Mouse (Mus musculus) liver, embryonic 13.5 days (tissue): ENCODE data around the gene Slc26a9. TPM values are rescaled to one million over a fixed set of nuclear protein-coding genes. Genes with fewer than 3 reads are reported as not detected.
A peak's percentile ranks its signal among the peaks of the same experiment; 100 is the strongest.

Source experiments
- ATAC-seq: fragments of 200-750 bp; cut with Nextera tagmentation; 2 replicates; pipeline ENCODE4 v1.8.0; 2017; ENCODE audit warnings: low read depth, mild to moderate bottlenecking, moderate number of reproducible peaks, moderate library complexity
- DNase-seq: peaks from one replicate; pipeline ENCODE4 v3.0.0; 2022
- H3K27ac ChIP-seq: fragments of 300-500 bp; sonication (generic); 2 replicates; pipeline ENCODE4 v1.5.1; 2015; ENCODE audit warnings: moderate library complexity, mild to moderate bottlenecking, inconsistent platforms
- H3K27me3 ChIP-seq: fragments of 300-500 bp; sonication (generic); 2 replicates; pipeline ENCODE4 v1.6.1; 2015; ENCODE audit warnings: mild to moderate bottlenecking, inconsistent platforms
- H3K36me3 ChIP-seq: fragments of 300-500 bp; sonication (generic); 2 replicates; pipeline ENCODE4 v1.6.1; 2015; ENCODE audit warnings: mild to moderate bottlenecking, inconsistent platforms
- H3K4me1 ChIP-seq: fragments of 300-500 bp; sonication (generic); replicated peaks from 2 replicates; pipeline ENCODE4 v1.6.1; 2015; ENCODE audit warnings: inconsistent platforms
- H3K4me2 ChIP-seq: fragments of 300-500 bp; sonication (generic); 2 replicates; pipeline ENCODE4 v1.6.1; 2015; ENCODE audit warnings: inconsistent platforms, mild to moderate bottlenecking, moderate library complexity
- H3K4me3 ChIP-seq: fragments of 300-500 bp; sonication (generic); replicated peaks from 2 replicates; pipeline ENCODE4 v1.5.1; 2015; ENCODE audit warnings: mild to moderate bottlenecking, inconsistent platforms
- H3K9ac ChIP-seq: fragments of 300-500 bp; sonication (generic); 2 replicates; pipeline ENCODE4 v1.6.1; 2015; ENCODE audit warnings: mild to moderate bottlenecking, inconsistent platforms
- H3K9me3 ChIP-seq: fragments of 300-500 bp; sonication (generic); replicated peaks from 2 replicates; pipeline ENCODE4 v1.6.1; 2016; ENCODE audit warnings: inconsistent platforms
- WGBS: fragments of 180-500 bp; shearing (Covaris S2); methylation state at CpG from one replicate; pipeline ENCODE4 v1.1.7; 2015; ENCODE audit not compliant: insufficient replicate concordance; 5-methylcytosine and 5-hydroxymethylcytosine counted together
- polyA plus RNA-seq: library from polyadenylated mRNA; unstranded; fragments of >200 nt; fragmentation: Nextera tagmentation; extraction: Ambion mirVana; gene quantifications from 2 replicates; pipeline ENCODE4 v1.2.1, GENCODE M21; 2015

Gene Slc26a9
- polyA plus RNA-seq, 1 experiment from 2014 or later, result not detected

DNA sequence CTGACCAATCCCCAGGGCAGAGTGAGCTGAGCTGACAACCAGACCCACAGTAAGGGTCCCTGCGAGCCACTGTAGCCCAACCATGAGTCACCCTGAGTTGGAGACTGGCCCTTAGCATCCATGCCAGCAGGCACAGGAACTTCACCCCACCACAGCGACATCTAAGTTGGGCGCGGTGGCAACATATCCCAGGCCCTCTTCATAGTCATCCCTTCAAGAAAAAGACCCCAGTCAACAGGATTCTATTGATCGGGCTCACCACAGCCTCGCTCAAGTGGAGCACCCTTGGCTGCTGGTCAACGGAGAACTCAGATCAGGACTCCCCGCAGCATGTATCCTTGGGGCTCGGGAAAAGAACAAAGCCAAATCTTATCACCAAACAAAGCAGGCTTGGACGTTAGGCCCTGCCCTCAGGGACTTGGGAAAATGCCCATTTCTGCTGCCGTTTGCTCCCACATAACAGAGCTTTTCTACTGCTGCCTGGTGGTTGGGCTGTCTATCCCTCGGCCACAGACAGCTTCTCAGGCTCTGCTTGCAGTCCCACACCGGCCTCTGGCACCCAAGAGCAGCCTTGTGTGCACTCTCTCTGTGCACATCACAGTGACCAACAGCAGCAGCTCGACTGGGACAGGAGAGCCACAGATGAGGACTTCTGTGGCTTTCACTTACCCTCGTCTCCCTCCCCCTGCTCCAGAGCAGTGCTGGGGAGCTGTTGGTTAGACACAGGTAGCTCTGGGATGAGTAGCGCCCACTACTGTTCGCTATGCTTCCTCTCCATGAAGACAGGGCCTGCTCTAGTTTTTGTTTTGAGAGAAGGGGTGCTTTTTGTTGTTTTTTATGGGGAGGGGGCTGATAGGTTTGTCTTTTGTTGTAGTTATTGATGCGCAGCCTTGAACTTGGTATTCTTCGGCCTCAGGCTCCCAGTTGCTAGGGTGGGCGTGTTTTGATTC, 29.2 kb upstream of the Slc26a9 start:
- Histone ChIP-seq H3K4me1 (no peaks in the 10 kb centered on the region), H3K27me3 (no peaks in the 10 kb centered on the region), H3K27ac (no peak overlapping the region), H3K36me3 (no peaks in the 10 kb centered on the region), H3K4me3 (no peak overlapping the region), H3K4me2 (no peak overlapping the region), H3K9me3 (no peaks in the 10 kb centered on the region), H3K9ac (no peak overlapping the region)
- WGBS, result 62% methylated on average over 20 of the region's 20 CpGs
- no peak for ATAC-seq
- DNase-seq, result no peak

DNA sequence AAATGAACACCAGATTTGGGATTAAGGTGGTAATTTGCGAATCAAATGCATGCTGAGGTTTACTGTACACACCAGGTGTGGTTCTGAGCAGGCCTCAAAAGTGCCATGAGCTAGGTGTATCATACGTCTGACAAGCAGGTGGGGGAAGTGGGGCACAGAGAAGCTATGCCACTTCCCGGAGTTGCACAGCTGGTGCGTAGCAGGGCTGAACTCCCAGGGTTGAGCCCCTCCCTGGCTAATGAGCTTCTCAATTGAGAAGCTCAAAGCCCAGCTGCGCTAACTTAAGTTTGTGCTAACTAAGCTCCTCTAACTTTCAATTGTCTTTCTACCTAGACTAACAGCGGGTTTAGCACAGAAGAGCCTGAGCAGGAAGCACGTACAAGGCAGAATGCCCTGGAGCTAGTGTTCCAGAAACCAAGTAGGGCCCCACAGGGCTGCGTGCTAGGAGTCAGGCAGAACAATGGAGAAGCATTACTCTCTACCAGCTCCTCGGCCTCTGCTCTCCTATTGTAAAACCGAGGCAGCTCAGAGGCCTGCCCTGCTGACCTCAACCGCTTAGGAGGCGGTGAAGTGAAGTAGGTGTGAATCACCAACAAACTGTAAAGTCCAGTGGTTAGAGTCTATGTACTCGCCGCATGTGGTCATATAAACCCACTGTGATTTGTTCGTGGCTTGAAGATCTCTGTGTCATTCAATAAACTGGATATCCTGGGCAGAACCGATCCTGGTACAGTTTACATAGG, 24.7 kb upstream of the Slc26a9 start:
- WGBS, result 65% methylated on average over 16 of the region's 16 CpGs

DNA sequence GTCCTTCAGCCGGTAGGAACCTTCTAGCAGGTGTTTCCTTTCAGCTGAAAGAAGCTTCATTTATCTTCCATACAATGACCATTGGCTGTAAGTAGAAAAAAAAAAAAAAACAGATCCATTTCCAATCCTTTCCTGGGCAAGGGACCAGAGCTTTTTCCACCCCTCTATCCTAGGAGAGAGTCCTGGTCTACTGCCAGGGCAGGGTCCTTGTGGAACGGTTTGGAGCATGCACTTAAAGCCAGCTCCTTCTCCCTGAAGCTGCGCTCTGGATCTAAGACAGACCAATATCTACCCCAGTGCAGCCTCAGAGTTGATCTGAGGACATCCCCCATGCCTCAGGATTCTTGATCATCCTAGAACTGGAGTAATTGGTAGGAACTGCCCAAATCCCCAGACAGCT, 21.8 kb upstream of the Slc26a9 start:
- H3K4me1 ChIP-seq, result no peaks in the 10 kb centered on the region
- 52% methylated on average over 3 of the region's 3 CpGs for WGBS
- H3K27ac ChIP-seq, result no peak overlapping the region
- ATAC-seq, result no peak
- no peaks in the 10 kb centered on the region for H3K36me3 ChIP-seq
- no peak overlapping the region for H3K4me3 ChIP-seq
- no peak for DNase-seq
- H3K9ac ChIP-seq, result no peak overlapping the region
- no peak overlapping the region for H3K4me2 ChIP-seq
- H3K27me3 ChIP-seq, result no peaks in the 10 kb centered on the region
- no peaks in the 10 kb centered on the region for H3K9me3 ChIP-seq

More for the DNA sequence above, 24.7 kb upstream of the Slc26a9 start:
- no peaks in the 10 kb centered on the region for H3K36me3 ChIP-seq
- H3K27ac ChIP-seq, result no peak overlapping the region
- H3K4me1 ChIP-seq, result no peaks in the 10 kb centered on the region
- H3K9ac ChIP-seq, result no peak overlapping the region
- H3K4me2 ChIP-seq, result no peak overlapping the region
- no peaks in the 10 kb centered on the region for H3K9me3 ChIP-seq
- no peak for ATAC-seq
- DNase-seq, result no peak
- no peaks in the 10 kb centered on the region for H3K27me3 ChIP-seq
- no peak overlapping the region for H3K4me3 ChIP-seq

DNA sequence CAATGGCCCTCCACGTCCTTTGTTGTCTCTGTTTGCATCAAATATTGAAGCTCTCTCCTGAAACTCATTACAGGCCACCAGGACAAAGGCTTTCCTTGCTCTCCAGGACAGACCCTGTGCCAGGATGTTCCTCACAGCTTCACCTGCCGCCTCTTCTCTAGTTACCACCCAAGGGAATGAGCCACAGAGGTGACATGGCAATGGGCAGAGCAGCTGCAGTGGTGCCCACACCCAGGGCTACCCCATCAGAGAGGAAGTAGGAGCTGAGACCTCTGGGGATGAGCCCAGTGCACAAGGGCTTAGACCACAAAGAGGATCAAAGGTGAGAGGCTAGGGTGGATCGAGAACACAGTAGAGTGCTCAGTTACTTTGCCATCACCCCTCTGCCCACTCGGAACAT, 20.3 kb upstream of the Slc26a9 start:
- WGBS, result 57% methylated on average over 4 of the region's 4 CpGs
- ATAC-seq (no peak), DNase-seq (no peak)
- Histone ChIP-seq H3K36me3 (no peaks in the 10 kb centered on the region), H3K4me1 (no peaks in the 10 kb centered on the region), H3K4me3 (no peak overlapping the region), H3K9me3 (no peaks in the 10 kb centered on the region), H3K27ac (no peak overlapping the region), H3K4me2 (no peak overlapping the region), H3K27me3 (no peaks in the 10 kb centered on the region), H3K9ac (no peak overlapping the region)

DNA sequence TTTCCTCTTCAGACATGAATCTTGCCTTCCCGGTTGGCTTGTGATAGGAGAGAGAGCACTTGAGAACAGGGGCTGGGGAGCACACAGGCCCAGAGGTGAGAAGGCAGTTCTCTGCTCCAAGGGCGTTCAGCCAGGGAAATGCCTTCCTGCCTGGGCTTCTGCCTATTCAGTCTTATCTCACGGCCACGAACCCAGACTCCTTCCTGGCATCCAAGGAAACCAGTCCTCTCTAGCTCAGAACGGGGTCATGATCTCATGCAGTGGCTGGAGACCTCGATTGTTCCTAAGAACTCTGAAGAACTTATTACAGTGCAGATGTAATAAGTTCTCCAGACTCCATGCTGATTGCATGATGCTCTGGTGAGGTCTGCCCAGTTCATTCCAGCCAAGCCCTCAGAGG, 17.2 kb upstream of the Slc26a9 start:
- Histone ChIP-seq H3K36me3 (no peaks in the 10 kb centered on the region), H3K27ac (no peak overlapping the region), H3K4me1 (no peaks in the 10 kb centered on the region), H3K4me2 (no peak overlapping the region), H3K9me3 (no peaks in the 10 kb centered on the region), H3K4me3 (no peak overlapping the region), H3K27me3 (no peaks in the 10 kb centered on the region; the same call in 1 of the 2 replicates), H3K9ac (no peak overlapping the region)
- DNase-seq, result no peak
- 0 out of 2 replicates have a peak, but pooled peaks have one; percentile 18 for ATAC-seq
- WGBS, result 20% methylated on average over 6 of the region's 6 CpGs

DNA sequence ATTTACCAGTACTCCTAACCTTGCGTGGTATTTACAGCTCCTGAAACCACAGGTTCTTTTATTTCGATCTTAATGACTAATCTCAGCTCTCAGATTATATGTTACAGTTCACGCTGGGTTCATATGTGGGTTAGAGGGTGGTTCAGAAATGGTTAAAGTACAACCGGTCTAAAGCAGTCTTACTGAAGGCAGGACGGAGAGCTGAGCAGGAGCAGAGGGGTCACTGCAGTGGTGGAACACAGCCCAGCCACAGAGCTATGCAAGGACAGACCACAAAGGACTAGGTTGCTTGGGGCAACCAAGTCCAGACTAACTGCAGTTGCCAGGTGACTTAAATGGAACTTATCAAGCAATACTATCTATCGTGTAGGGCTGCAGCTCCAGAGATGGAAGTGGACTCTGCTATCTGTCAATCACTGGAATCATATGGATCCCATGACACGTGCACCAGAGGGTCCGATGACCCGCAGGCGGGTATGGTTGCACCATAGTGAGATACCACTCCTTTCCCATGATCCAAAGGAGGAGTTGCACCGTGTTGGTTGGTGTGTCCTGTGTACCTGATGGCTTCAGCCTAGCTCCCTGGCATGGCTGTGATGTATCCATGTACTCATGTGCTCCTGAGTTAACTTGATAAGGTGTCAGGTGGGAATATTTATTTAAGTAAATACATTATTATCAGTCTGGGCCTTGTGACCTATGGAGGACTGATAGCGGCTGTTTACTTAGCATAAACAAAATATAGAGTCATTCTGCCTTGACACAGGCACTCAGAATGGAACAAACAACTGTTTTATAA, 13.0 kb upstream of the Slc26a9 start:
- H3K9me3 ChIP-seq, result no peaks in the 10 kb centered on the region
- 65% methylated on average over 12 of the region's 12 CpGs for WGBS
- H3K27me3 ChIP-seq, result peaks cover 5% of the 10 kb centered on the region; the same call in 1 of the 2 replicates
- H3K36me3 ChIP-seq, result no peaks in the 10 kb centered on the region
- no peak overlapping the region for H3K4me3 ChIP-seq
- no peak overlapping the region for H3K27ac ChIP-seq
- no peak for ATAC-seq
- H3K4me1 ChIP-seq, result no peaks in the 10 kb centered on the region
- DNase-seq, result no peak
- H3K9ac ChIP-seq, result no peak overlapping the region
- no peak overlapping the region for H3K4me2 ChIP-seq

DNA sequence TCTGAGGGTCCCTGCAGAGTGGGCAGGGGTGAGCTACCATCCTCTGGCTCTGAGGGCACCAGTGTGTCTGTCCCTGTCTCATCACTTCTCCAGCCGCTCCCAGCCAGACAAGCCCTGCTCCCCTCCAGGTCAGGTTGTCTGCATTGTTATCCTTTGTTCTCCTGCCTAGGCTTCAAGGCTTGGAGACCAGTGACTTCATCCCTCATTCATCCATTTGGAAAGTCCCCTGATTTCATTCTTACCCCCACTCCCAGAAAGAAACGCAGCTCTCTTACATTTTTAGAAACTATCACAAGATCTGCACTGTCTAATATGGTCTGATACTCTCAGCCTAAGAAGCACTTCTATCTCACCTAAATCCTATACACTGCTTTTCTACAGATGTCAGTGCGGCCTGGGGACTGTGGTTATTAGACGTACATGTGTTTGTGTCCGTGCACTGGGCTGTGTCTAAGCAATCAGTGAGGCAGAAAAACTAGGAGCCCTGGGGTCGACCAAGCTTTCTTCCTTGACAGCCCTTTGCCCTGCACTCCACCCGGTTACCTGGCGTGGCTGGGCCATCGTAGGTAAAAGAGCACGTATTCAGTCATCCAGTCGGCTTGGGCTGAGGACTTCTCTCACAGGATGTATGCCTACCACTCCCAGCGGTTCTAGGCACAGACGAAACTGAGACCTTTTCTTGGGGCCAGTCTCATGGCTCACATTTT, 10.2 kb upstream of the Slc26a9 start:
- H3K4me3 ChIP-seq, result no peak overlapping the region
- DNase-seq (no peak), ATAC-seq (no peak)
- WGBS, result 64% methylated on average over 13 of the region's 13 CpGs
- no peak overlapping the region for H3K27ac ChIP-seq
- H3K4me2 ChIP-seq, result no peak overlapping the region
- H3K9ac ChIP-seq, result no peak overlapping the region
- H3K4me1 ChIP-seq, result peaks cover 7% of the 10 kb centered on the region
- H3K36me3 ChIP-seq, result no peaks in the 10 kb centered on the region
- peaks cover 10% of the 10 kb centered on the region; the same call in 1 of the 2 replicates for H3K27me3 ChIP-seq
- no peaks in the 10 kb centered on the region for H3K9me3 ChIP-seq

DNA sequence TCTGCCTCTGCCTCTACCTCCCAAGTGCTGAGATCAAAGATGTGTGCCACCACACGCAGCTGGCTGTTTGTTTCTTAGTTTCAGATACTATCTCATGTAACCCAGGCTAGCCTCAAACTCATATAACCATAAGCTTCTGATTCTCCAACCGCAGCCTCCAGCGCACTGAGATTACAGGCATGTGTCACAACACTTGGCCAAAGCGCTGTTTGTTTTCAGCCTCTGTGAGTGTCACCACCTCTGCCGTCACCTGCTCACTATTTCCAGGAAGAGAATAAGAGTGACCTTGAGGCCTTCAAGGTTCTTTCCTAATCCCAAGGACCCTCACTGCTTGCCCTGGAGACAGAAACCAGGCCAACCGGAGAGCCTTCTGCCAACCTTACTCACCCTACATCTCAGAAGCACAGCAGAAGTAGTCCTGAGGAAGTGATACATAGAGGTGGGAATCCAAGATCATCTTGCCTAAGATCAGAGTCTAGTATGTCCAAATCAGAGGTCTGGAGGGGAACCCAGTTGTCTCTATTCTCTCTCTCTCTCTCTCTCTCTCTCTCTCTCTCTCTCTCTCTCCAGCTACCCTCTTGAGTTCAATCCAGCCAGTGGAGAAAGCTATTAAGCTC, 9.1 kb upstream of the Slc26a9 start:
- no peak overlapping the region for H3K4me3 ChIP-seq
- no peaks in the 10 kb centered on the region for H3K9me3 ChIP-seq
- H3K27me3 ChIP-seq, result peaks cover 10% of the 10 kb centered on the region; the same call in 1 of the 2 replicates
- peaks cover 7% of the 10 kb centered on the region for H3K4me1 ChIP-seq
- 65% methylated on average over 6 of the region's 6 CpGs for WGBS
- H3K9ac ChIP-seq, result no peak overlapping the region
- no peak overlapping the region for H3K4me2 ChIP-seq
- no peaks in the 10 kb centered on the region for H3K36me3 ChIP-seq
- no peak for ATAC-seq
- DNase-seq, result no peak
- H3K27ac ChIP-seq, result no peak overlapping the region

DNA sequence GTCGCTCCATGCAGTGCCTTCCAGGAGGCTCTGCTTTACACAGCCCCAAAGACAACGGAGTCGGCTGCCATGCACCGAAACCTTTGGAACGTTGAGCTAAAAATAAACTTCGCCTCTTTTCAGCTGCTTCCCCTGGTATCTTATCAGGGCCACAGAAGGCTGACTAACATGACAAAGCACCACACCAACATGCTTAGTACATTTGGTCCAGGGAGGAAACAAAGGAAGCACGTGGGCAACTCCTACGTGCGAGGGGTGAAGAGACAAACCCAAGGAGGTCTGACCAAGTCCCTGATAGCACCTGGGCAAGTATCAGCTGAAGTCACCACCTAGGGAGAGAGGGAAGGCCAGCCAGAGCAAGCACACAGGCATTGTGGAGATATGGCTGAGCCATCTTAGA, 7.3 kb upstream of the Slc26a9 start:
- ATAC-seq, result no peak
- no peaks in the 10 kb centered on the region for H3K36me3 ChIP-seq

DNA sequence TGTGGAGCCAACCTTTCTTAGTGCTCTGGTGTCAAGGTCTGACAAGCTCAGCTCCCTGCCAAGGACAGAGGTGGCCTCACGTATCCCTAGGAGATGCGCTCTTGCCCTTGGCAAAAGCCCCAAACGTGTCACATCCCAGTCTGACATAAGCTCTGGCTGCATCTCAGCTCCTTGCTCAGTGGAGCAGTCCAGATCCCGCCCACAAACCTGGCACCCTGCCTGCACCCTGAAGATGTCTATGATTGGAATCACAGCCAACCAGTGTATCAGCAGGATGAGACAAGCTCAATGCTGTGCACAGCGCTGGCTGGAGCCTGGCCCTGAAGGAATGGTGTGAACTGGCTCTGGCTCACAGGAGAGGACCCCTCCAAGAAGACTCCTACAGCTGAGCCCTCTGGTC, 6.6 kb upstream of the Slc26a9 start:
- no peaks in the 10 kb centered on the region for H3K36me3 ChIP-seq
- H3K4me3 ChIP-seq, result no peak overlapping the region
- DNase-seq (no peak), ATAC-seq (no peak)
- peaks cover 12% of the 10 kb centered on the region; the same call in 1 of the 2 replicates for H3K27me3 ChIP-seq
- H3K9me3 ChIP-seq, result no peaks in the 10 kb centered on the region
- H3K27ac ChIP-seq, result no peak overlapping the region
- 63% methylated on average over 5 of the region's 5 CpGs for WGBS
- peaks cover 7% of the 10 kb centered on the region for H3K4me1 ChIP-seq
- no peak overlapping the region for H3K4me2 ChIP-seq
- H3K9ac ChIP-seq, result no peak overlapping the region

More for the DNA sequence above, 7.3 kb upstream of the Slc26a9 start:
- DNase-seq, result no peak
- Histone ChIP-seq H3K27me3 (0 out of 2 replicates have a peak, but pooled peaks cover 10% of the 10 kb centered on the region), H3K4me1 (peaks cover 7% of the 10 kb centered on the region), H3K27ac (no peak overlapping the region), H3K9me3 (no peaks in the 10 kb centered on the region), H3K9ac (no peak overlapping the region), H3K4me3 (no peak overlapping the region), H3K4me2 (no peak overlapping the region)
- 10% methylated on average over 9 of the region's 9 CpGs for WGBS
